Mouse (Mus musculus) frontal cortex, adult (tissue): ENCODE measurements around the gene Npas2.
A peak's percentile ranks its signal among the peaks of the same experiment; 100 is the strongest.

Source experiments
- ATAC-seq: cut with Nextera tagmentation; 2 replicates; pipeline ENCODE4 v1.9.2; 2017; ENCODE audit warnings: mild to moderate bottlenecking, moderate library complexity, mixed read lengths; ENCODE audit not compliant: low TSS enrichment

Npas2 gene

GRCm38 (mm10) chr1:39332456-39332855 is 138.9 kb downstream of the Npas2 start:
- no peak for ATAC-seq

GRCm38 (mm10) chr1:39335561-39336196 is 142.1 kb downstream of the Npas2 start:
- no peak for ATAC-seq

DNA sequence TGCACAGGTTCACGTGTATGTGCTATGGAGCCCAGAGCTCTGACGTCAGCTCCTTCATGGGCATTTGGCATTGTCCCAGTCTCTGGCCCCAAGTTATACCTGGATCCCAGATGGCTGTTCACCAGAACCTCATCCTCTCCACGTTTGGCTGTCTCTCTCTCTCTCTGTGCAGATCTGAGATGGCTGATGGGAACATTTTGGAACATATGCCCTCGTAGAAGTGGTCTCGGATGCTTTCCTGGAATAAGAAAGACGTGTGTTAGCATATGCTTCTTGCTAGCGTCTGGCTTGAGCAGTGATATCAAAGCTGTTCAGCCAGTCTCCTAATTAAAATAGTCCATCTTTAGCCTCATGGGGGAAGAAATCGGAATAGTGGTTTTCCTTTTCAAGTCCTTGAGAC is 143.3 kb downstream of the Npas2 start:
- 0 out of 2 replicates have a peak, but pooled peaks have one; percentile 14 for ATAC-seq

- peak; percentile 15; the same call in 1 of the 2 replicates for ATAC-seq
Observed at GRCm38 (mm10) chr1:39338831-39339230, 145.3 kb downstream of the Npas2 start.

DNA sequence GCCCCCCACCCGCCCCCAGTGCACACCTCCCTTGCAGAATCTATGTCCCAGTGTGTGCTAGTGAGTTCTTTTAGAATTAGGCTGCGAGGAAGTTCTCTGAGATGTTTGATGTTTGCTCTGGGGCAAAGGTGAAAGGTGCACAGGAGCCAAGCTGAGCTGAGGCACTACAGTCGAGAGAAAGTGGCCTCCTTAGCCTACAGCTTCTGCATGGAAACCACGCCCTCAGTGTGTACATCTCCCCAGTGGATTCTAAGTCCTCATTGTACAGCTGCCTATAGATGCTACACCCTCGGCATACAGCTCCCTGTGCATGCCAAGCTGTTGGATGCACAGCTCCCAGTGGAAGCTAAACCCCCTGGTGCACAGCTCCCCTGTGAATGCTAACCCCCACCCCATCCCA is 145.9 kb downstream of the Npas2 start:
- peak; percentile 61 for ATAC-seq

DNA sequence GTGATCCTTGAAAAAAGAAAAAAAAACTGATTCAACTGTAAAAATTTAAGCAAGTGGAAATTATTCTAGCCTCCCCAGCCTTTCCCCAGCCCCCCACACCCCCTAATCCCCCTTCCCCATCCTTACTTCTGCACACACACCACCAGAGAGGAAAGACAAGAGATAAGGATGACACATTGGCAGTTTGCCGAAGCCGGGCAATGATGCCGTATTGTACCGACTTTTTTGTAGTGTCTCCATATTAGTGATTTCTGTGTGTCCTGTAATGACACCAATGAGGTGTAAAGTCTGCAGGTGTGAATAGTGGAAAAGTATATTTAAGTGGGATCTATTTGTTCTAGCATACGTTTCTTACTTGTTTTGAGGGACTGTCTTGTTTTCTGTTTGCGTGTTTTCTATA is 146.6 kb downstream of the Npas2 start:
- ATAC-seq = no peak

- peak; percentile 25; the same call in 1 of the 2 replicates for ATAC-seq
Observed at GRCm38 (mm10) chr1:39340647-39341046, 147.1 kb downstream of the Npas2 start.

GRCm38 (mm10) chr1:39341807-39342206 is 148.3 kb downstream of the Npas2 start:
- ATAC-seq = no peak

DNA sequence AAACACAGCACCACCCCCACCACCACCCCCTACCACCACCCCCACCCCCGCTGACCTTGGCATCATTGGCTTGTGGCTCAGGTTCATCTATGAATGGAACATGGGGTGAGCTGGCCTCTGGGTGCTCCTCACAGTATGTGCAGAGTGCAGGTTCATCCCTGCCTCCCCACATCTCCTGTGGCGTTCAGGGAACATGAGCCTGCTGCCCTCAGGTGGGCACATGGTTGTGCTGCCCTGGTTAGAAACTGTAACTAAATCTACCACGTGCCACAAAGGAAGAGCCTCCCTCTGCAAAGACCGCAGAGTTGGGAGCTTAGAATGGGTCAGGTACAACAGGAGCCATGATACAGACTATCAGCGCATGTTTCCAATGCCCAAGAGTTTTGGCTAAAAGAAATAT is 149.7 kb downstream of the Npas2 start:
- no peak for ATAC-seq

DNA sequence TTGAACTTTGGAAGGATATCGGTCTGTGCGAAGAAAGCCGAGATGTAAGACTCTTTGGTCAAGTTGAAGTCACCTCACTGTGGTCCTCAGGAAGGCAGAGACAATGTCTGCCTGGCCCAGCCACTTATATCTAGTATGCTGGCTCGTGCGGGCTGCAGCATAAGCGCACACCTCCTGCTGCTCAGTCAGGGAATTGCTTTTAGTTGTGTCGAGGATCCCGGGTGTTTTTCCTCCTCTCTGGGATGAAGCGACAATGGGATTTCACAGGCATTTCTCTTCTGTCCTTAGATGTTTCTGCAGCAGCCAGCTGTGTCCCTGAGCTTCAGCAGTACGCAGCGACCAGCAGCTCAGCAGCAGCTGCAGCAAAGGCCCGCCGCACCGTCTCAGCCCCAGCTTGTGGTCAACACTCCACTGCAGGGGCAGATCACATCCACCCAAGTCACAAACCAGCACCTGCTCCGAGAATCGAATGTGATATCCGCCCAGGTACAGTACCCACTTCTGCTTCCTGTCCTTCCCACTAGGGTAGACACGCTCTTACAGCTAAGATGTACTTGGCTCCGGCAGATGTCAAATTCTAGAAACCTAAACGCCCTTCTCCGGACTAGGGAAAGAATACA is 151.6 kb downstream of the Npas2 start:
- peak; percentile 40; the same call in 1 of the 2 replicates for ATAC-seq

GRCm38 (mm10) chr1:39349001-39349400 is 155.5 kb downstream of the Npas2 start:
- ATAC-seq = peak; percentile 61; the same call in 1 of the 2 replicates

DNA sequence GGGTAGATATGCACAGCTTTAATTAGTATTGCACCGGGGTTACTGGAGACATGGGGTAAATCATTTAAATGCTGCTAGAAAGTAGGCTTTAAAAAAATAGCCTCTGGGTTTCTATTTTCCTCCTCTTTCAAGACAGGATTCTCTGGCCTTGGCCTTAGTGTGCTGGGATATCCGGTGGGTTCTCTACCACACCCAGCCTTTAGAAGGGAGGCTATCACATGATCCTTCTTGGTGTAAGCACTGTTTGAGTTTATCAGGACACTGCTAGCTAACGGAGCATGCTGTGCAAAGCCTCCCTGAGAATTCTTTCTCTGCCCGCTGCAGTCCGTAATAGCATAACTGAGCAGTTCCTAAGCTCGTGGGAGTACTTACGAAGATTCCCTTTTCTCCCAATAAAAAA is 155.9 kb downstream of the Npas2 start:
- ATAC-seq = peak; percentile 25; the same call in 1 of the 2 replicates

DNA sequence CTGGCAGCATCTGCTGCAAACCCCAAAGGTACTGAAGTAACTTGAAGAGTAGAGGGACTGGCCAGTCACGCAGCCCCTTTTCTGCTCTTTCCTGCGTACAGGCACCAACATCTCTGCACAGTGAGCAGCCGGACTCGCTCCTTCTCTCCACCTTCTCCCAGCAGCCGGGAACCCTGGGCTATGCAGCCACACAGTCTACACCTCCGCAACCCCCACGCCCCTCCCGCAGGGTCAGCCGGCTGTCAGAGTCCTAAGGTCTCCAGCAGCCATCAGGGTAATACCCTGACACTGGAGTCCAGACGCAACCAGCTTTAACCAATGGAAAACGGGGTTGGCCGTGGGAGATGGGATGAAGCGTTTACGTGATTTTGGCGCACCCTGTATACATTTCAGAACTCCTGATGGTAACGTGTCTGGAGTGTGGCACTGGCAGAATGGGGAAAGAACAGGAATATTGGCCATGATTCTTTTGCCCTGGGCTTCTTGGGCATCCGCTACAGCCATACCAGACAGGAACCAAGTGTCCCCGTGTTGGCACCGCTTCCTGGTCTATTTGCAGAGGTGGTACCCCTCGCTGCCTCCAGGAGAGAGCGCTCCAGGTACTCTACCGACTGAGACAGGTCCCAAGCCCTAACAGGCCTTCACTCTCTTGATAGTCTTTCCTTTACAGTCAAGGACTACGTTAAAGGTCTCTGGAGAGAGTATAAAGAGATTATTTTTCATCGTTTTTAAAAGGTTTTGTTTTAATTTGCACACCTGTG is 168.4 kb downstream of the Npas2 start:
- ATAC-seq = no peak

DNA sequence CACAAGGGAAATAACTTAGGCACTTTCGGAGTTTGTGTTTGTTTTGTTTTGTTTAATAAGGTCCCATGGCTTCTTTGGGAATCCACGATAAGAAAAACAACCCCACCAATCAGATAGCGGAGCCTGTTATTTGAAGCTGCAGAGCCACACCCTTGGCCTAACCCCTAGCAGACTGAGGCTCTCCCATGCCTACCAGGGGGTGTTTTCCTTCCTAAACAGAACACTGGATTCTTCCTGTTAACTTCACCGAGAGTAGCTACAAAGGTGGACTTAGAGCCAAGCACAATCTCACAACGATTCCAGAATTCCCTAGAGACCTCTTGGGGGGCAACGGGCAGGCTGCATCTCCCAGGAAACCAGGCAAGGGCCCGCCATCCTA is 169.0 kb downstream of the Npas2 start:
- no peak for ATAC-seq

DNA sequence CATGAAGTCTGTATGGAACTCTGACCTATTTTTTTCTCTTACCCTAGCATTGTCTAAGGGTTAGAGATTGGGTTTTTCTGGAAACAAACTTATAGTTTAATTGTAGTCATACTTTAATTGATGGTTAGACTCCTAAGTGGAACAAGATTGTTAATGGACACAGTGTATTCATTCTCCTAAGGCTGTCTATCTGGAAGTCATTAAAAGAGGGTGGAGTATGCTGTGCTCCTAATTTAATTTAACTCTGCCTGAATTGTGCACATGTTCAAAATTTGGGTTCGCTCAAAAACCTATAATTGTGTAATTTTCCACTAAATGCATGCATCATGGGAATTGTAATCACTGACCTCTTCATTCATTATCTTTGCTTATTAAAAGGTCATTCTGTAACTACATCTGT is 172.0 kb downstream of the Npas2 start:
- ATAC-seq = no peak

DNA sequence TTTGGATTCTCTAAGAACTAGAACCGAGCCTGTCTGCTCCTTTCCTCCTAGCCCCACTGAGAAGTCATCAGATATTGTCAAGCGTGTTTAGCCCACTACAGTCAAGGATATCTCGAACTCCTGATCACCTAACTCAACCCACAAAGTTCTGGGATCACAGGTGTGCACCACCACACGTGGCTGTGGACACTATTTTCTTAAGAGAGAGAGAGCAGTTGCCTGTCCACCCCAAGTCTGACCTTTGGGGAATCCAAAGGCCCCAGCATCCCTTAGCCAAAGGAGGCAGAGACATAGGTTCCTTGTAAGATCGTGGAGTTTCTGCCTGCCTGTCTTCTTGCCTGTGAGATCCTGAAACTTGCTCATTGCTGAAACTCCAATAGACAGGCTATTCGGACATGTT is 173.5 kb downstream of the Npas2 start:
- peak; percentile 10; the same call in 1 of the 2 replicates for ATAC-seq

DNA sequence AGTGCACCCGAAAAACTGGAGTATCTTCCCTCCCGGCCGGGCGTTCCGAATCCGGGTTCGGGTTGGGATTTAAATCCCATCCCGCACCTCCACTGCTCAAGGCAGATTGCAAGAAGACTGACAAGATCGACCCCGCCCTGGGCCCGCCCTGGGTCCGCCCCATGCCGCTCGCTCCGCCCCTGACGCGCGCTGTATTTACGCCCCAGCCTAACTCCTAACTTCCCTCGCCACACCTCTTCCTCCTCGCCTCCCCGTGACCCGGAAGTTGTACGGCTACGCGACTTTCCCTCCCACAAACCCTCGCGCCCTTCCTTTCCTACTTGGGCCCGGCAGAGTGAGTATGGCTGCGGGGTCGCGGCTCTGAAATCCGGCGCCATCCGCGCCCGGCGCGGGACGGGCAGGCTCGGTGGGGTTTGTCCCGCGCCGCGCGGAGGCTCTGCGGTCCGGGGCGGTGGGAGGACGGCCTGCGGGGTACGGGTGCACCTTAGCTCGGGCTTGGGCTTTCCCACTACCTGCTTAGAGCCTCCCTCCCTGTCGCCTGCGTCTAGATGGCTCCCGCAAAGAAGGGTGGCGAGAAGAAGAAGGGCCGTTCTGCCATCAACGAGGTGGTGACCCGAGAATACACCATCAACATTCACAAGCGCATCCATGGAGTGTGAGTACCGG is 174.2 kb downstream of the Npas2 start, which contains the start of gene Rpl31:
TSS of gene Rpl31 (plus strand) at position 242 of the 666 bp plus-strand sequence.
- peak; percentile 94 for ATAC-seq

GRCm38 (mm10) chr1:39368267-39368841 is 174.8 kb downstream of the Npas2 start:
- ATAC-seq = peak; percentile 20; the same call in 1 of the 2 replicates

DNA sequence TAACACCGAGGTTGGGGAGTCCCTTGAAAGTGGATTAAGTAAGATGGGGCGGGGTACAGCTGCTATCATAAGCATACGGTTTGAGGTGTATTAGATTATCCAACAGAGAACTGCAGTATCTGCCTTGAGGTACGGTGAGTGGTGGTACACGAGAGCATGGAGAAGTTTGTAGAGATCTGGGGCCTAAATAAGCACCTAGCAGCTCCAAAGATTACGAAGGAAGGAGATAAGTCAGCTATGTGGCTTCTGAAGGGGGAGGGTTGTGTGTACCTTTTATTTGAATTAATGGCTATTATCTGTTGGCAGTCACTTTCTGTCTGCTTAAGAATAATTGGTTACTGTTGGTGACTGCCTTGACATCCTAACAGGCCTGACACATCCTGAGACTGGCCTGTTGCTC is 176.9 kb downstream of the Npas2 start:
- no peak for ATAC-seq

DNA sequence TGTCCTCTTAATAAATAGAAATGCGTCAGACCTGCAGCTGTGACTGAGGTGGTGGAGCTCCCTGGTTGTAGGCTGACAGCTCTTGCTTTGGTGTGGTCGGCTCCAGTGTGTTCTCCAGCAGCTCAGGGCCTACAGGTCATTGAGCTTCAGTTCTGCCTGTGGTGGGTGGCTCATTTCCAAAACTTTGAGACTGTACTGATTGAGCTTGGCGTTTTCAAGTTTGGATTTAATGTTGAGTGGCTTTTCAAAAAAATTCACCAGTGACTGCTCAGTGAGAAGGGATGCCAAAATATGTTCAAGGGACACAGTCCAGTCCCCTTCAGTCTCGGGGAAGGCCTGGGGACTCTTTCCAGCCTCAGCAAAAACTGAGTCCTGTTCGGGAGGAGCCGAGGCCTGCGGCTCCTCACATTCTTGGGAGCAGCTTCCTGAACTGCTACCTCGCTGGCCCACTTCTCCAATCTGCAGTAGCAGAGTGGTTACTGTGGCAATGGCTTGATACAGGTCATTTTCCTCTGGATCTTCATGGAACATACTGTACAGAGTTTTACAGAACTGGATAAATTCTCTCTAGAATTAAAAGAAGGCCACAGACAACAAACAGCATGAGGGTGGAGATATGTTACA is 178.8 kb downstream of the Npas2 start:
- no peak for ATAC-seq

DNA sequence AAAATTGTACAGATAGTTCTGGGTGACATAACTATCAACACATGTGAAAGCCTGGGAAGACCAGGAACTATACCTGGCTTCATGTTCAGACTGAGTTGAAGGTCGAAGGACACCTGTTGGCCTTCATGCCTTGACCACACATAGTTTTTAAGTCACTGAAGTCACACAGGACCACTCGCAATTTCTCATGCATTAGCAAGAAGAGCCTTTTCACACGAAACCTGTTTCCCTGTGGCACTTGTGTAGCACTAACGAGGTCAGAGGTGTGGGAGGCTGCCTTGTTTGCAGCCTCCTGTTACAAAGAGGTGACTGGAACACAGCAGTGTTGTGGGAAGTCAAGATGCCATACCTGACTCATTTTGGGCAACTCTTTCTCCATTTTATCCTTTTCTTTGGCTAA is 179.8 kb downstream of the Npas2 start:
- no peak for ATAC-seq
